Mouse (Mus musculus): ENCODE data around the gene 4933411K16Rik. TPM values are rescaled to one million over a fixed set of nuclear protein-coding genes. Genes with fewer than 3 reads are reported as not detected.
"Not testable (repeated sequence)": the region's sequence is repeated elsewhere in the genome, so short reads cannot be mapped to it uniquely, and the experiment has no call there.

Gene 4933411K16Rik
- polyA plus RNA-seq, 1 experiment, result 0.09 TPM

DNA sequence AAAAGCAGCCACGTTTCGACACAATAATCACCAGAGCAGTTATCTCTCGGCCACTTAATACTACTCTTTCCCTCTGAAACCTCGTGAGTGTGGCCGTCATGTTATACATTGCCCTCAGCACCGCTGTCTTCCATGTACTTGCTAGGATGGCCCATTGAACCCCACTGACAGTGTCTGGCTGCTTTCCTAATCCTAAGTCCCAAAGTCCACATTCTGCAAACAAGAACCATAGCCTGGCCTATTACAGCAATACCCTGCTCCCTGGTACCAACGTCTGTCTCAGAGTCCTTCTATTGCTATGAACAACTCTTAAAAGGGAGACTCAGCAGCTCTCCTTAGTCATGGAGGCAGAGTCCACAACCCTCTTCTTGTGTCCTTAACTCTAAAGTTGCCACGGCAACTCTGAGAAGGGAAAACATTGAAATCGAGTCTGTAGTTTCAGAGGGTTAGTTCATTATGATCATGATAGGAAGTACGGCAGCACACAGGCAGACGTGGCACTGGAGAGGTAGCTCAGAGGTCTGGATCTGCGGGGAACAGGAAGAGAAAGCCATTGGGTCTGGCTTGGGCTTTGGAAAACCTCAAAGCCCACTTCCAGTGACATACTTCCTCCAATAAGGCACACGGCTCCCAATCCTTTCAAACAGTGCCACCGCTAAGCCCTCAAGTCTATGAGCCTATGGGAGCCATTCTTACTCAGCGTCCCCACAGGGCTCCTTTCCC lies 20.0 kb downstream of the 4933411K16Rik start:
- DNase-seq (ENCODE audit: low read depth, low spot score), result no peak
- WGBS, result 48% methylated on average over 15 of the region's 15 CpGs

DNA sequence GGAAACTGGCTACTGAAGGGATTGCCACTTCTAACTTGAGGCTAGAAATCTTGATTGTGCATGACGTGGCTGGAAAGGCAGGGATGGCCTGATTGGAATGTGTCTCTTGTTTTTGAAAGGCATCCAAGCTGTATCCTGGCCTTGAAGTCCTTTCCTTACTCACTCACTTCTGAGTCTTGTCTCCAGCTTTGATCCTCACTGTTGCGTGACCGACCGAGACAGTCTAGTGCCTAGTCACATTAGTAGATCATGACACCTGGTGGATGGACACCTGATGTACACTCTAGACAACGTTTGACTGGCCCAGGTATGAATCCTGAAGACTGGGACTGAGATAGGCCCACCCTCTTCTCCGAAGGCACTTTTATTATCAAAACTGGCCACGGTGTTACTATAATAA lies 20.8 kb downstream of the 4933411K16Rik start:
- no peak for DNase-seq (ENCODE audit: low read depth, low spot score)
- 43% methylated on average over 7 of the region's 7 CpGs for WGBS

GRCm38 (mm10) chr19:42075051-42075450 lies 23.0 kb downstream of the 4933411K16Rik start:
- WGBS, result 84% methylated on average over 2 of the region's 2 CpGs
- no peak for DNase-seq (ENCODE audit: low read depth, low spot score)

GRCm38 (mm10) chr19:42075992-42076391 lies 23.9 kb downstream of the 4933411K16Rik start:
- no peak for DNase-seq (ENCODE audit: low read depth, low spot score)
- 90% methylated on average over 16 of the region's 16 CpGs for WGBS

- 87% methylated on average over 8 of the region's 8 CpGs for WGBS
- no peak for DNase-seq (ENCODE audit: low read depth, low spot score)
These were observed 26.5 kb downstream of the 4933411K16Rik start for GRCm38 (mm10) chr19:42078566-42078965.

GRCm38 (mm10) chr19:42079006-42079405 lies 27.0 kb downstream of the 4933411K16Rik start:
- WGBS, result 94% methylated on average over 12 of the region's 12 CpGs

DNA sequence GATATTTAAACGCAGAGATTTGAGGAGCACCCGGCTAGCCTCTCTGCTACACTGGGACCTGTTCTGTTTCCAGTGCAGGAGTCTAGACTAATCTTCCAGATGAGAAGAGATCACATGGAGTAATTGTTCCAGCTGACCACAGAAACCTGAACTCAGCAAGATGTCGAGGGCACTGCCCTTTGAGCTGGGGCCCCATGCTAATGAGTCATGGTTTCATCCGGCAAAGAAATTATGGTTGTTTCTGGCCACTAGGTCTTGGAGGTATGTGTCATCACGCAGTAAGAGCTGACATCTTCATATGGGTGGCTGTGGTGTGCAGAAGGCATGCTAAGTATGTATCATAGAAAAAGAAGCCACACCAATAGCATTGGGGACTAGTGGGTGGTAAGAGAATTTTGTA lies 27.9 kb downstream of the 4933411K16Rik start:
- WGBS, result 56% methylated on average over 5 of the region's 5 CpGs
- DNase-seq (ENCODE audit: low read depth, low spot score), result no peak

More at GRCm38 (mm10) chr19:42079006-42079405, 27.0 kb downstream of the 4933411K16Rik start:
- DNase-seq (ENCODE audit: low read depth, low spot score), result no peak

- no peak for DNase-seq (ENCODE audit: low read depth, low spot score)
- 76% methylated on average over 11 of the region's 11 CpGs for whole genome bisulfite sequencing
These were observed 28.4 kb downstream of the 4933411K16Rik start for GRCm38 (mm10) chr19:42080469-42080868.

DNA sequence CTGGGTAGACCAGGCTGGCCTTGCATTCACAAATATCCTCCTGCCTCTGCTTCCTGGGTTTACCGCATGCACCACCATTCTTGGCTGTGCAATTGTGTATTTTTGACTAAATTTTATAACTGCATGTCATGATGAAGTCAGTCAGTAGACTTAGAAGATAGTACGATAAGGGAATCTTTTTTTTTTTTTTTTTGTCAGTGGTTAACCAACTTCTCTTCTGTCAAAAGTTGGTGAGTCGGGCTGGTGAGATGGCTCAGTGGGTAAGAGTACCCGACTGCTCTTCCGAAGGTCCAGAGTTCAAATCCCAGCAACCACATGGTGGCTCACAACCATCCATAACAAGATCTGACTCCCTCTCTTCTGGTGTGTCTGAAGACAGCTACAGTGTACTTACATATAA lies 29.6 kb downstream of the 4933411K16Rik start:
- not testable (repeated sequence) for DNase-seq (ENCODE audit: low read depth, low spot score)
- WGBS, result 91% methylated on average over 5 of the region's 5 CpGs

- no peak for DNase-seq (ENCODE audit: low read depth, low spot score)
- 10% methylated on average over 10 of the region's 10 CpGs for WGBS
These were observed 33.6 kb downstream of the 4933411K16Rik start for GRCm38 (mm10) chr19:42085690-42086089.

DNA sequence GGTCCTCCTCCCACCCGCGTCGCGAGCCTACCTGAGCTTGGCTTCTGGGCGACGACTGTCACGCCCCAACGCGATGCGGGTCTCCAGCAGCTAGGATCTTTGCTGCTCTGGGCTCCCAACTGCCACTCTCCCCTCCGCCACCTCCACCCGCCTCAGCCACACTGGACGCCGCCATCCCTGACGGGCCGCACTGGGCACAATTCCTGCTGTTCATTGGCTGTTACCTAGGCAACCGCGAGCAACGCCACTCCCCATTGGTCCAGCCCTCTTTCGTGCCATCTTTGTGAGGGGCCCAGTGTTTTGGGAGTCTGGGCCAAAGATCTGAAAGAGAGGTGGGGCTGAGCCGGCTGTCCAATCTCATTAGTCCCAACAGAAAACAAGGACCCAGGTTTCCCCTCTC lies 34.1 kb downstream of the 4933411K16Rik start, which contains the start of gene Morn4:
Gene Morn4, minus strand, starts transcription at position 192 of the 400 bp plus-strand sequence.
- WGBS, result 3% methylated on average over 21 of the region's 21 CpGs
- no peak for DNase-seq (ENCODE audit: low read depth, low spot score)

DNA sequence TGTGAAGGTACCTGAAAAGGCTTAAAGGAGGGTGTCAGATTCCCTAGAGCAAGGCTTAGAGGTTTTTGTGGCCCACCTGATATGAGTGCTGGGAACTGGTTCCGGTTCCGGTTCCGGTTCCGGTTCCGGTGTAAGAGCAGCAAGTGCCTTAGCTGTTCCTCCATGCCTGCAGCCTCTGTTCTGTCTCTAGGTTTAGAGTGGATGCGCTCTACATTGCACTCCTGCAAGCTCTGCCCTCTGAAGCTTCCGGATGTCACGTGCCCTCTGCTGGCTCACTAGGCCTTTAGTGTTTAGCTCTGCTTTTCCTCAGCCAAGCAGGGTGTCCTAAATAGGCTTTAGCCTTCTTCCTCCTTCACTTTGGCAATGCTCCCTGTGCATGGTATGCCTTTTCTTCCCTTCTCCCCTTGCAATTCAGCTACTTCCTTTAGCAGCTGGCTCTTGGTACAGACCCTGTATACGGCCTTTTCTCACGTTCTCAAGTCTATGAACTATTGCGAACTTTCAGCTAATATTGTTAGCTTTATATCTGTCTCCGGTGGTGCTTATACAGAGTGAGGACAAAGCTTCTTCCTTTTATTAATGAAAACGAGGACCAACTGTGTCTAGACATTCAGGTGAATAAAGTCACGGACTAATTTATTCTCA lies 37.2 kb downstream of the 4933411K16Rik start:
- DNase-seq (ENCODE audit: low read depth, low spot score), result peak; percentile 51
- WGBS, result 20% methylated on average over 14 of the region's 14 CpGs

GRCm38 (mm10) chr19:42089748-42090595 lies 37.9 kb downstream of the 4933411K16Rik start, which contains the start of gene Pi4k2a:
Pi4k2a (plus strand) TSS chr19:42090470.
- WGBS, result under 1% methylated on average over 54 of the region's 55 CpGs
- DNase-seq (ENCODE audit: low read depth, low spot score), result peak; percentile 98

GRCm38 (mm10) chr19:42090637-42091141 lies 38.6 kb downstream of the 4933411K16Rik start:
- no peak for DNase-seq (ENCODE audit: low read depth, low spot score)

GRCm38 (mm10) chr19:42099406-42099805 lies 47.4 kb downstream of the 4933411K16Rik start:
- no peak for DNase-seq (ENCODE audit: low read depth, low spot score)
- 70% methylated on average over 3 of the region's 3 CpGs for WGBS

More at GRCm38 (mm10) chr19:42090637-42091141, 38.6 kb downstream of the 4933411K16Rik start:
- under 1% methylated on average over 52 of the region's 52 CpGs for WGBS

Other genes with a start within 250 kb of the 4933411K16Rik start
- gene Frat1, start 222.3 kb upstream of the 4933411K16Rik start, polyA plus RNA-seq (2012; rRNA removed), result 7.1 and 12.3 TPM in 2 replicates
- gene Frat2, start 204.1 kb upstream of the 4933411K16Rik start, polyA plus RNA-seq (2012; rRNA removed), result 10.4 and 21.6 TPM in 2 replicates
- 5.2 and 7.4 TPM in 2 replicates for gene Rrp12, start 156.1 kb upstream of the 4933411K16Rik start, polyA plus RNA-seq (2012; rRNA removed)
- 211 and 297 TPM in 2 replicates for gene Pgam1, start 140.3 kb upstream of the 4933411K16Rik start, polyA plus RNA-seq (2012; rRNA removed)
- gene Exosc1, start 118.8 kb upstream of the 4933411K16Rik start, polyA plus RNA-seq (2012; rRNA removed), result 10.4 and 11.5 TPM in 2 replicates
- gene Zdhhc16, start 118.8 kb upstream of the 4933411K16Rik start, polyA plus RNA-seq (2012; rRNA removed), result 45.3 and 63.1 TPM in 2 replicates
- gene Mms19, start 71.1 kb upstream of the 4933411K16Rik start, polyA plus RNA-seq (2012; rRNA removed), result 32.7 and 50.2 TPM in 2 replicates
- gene Ubtd1, start 70.5 kb upstream of the 4933411K16Rik start, polyA plus RNA-seq (2012; rRNA removed), result 11.1 and 11.3 TPM in 2 replicates
- gene Ankrd2, start 16.2 kb upstream of the 4933411K16Rik start, polyA plus RNA-seq (2012; rRNA removed), result not detected in 2 replicates
- gene Hoga1, start 6.6 kb upstream of the 4933411K16Rik start, polyA plus RNA-seq (2012; rRNA removed), result 0.57 and 1.4 TPM in 2 replicates
- 2.4 and 2.5 TPM in 2 replicates for gene Morn4, start 34.1 kb downstream of the 4933411K16Rik start, polyA plus RNA-seq (2012; rRNA removed)
- 32.0 and 34.2 TPM in 2 replicates for gene Pi4k2a, start 38.2 kb downstream of the 4933411K16Rik start, polyA plus RNA-seq (2012; rRNA removed)
- 6.1 and 7.8 TPM in 2 replicates for gene Avpi1, start 76.8 kb downstream of the 4933411K16Rik start, polyA plus RNA-seq (2012; rRNA removed)
- gene Marveld1, start 95.2 kb downstream of the 4933411K16Rik start, polyA plus RNA-seq (2012; rRNA removed), result 41.8 and 46.9 TPM in 2 replicates
- gene Zfyve27, start 111.7 kb downstream of the 4933411K16Rik start, polyA plus RNA-seq (2012; rRNA removed), result 28.1 and 33.1 TPM in 2 replicates
- gene Sfrp5, start 150.0 kb downstream of the 4933411K16Rik start, polyA plus RNA-seq (2012; rRNA removed), result 3.3 and 4.2 TPM in 2 replicates
- 0.76 and 1.0 TPM in 2 replicates for gene Golga7b, start 195.3 kb downstream of the 4933411K16Rik start, polyA plus RNA-seq (2012; rRNA removed)